Mouse (Mus musculus) small intestine, adult 2 months (tissue): ENCODE results near the gene Mb.

ENCODE experiments used
- CTCF ChIP-seq: fragments of 200-500 bp; IDR thresholded peaks from 2 replicates; pipeline ENCODE4 v1.5.1; 2012; ENCODE audit warnings: low read depth, mild to moderate bottlenecking, control low read depth, inconsistent platforms, low read length, moderate library complexity, mixed read lengths; ENCODE audit not compliant: insufficient replicate concordance, insufficient read length; ENCODE audit errors: extremely low read depth
- POLR2A ChIP-seq: fragments of 200-500 bp; IDR thresholded peaks from 2 replicates; pipeline ENCODE4 v1.6.1; 2012; ENCODE audit warnings: low read depth, mild to moderate bottlenecking, control low read depth, inconsistent platforms, low read length, moderate library complexity

DNA sequence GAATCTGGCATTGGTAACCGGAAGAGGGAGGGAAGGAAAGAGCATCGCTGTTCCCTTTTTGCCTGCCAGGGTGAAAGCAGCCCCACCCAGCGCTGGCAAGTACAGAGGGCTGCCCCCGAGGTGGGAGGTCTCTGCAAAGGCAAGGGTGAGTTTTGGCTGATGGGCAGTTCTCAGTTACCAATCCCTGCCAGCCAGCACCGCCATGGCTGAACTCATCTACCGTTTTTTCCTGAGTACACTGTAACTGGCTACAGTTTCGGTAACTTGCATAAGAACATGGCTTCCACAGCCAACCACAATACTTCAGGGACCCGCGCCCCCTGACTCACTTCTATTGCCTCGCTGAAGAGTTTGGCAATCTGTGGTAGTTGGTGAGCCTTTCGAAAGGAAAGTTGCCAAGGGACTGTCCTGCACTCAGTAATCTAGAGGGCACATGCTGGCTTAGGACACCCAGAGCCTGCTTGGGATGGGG is 29.5 kb upstream of the Mb start:
- TF ChIP-seq CTCF, result no peak
- TF ChIP-seq POLR2A, result no peak
